Mouse (Mus musculus) MEL (cell line): ENCODE measurements at regions not wholly inside any gene's neighbourhood (a gene's known extent, or its start where the extent isn't known, plus 50 kb on each side); places are given as distances from the start of the nearest gene placed in this dataset.

ENCODE experiments used
- DNase-seq: peaks from one replicate; pipeline ENCODE4 v3.0.0; 2011; ENCODE audit warnings: low read depth, low spot score
- H3K27ac ChIP-seq: 2 replicates; pipeline ENCODE4 v1.5.1; 2012; ENCODE audit warnings: low read depth, mild to moderate bottlenecking, control low read depth, low read length, moderate library complexity; ENCODE audit not compliant: control insufficient read depth
- H3K27me3 ChIP-seq, 2 experiments: fragments of 150-350 bp in 1 of 2; sonication (generic) in 1 of 2; 2 replicates each; pipeline ENCODE4 v1.6.1; 2012; ENCODE audit warnings: low read length in 2 of 2, mild to moderate bottlenecking in 2 of 2, improper control_type of control experiment in 1 of 2, moderate library complexity in 1 of 2; ENCODE audit not compliant: insufficient read depth in 2 of 2, control insufficient read depth in 1 of 2
- H3K36me3 ChIP-seq, 2 experiments: 2 replicates each; pipeline ENCODE4 v1.6.1; 2012 to 2014; ENCODE audit warnings: low read length in 2 of 2, improper control_type of control experiment in 1 of 2, inconsistent platforms in 1 of 2, mild to moderate bottlenecking in 1 of 2; ENCODE audit not compliant: insufficient read depth in 2 of 2, control insufficient read depth in 1 of 2
- H3K4me1 ChIP-seq, 2 experiments: fragments of 150-350 bp in 1 of 2; sonication (generic) in 1 of 2; 2 replicates each; pipeline ENCODE4 v1.6.1; 2012; ENCODE audit warnings: low read length in 2 of 2, improper control_type of control experiment in 1 of 2, mild to moderate bottlenecking in 1 of 2; ENCODE audit not compliant: insufficient read depth in 2 of 2, control insufficient read depth in 1 of 2
- H3K4me3 ChIP-seq, 2 experiments: fragments of 150-350 bp in 1 of 2; sonication (generic) in 1 of 2; 2 replicates each; pipeline ENCODE4 v1.5.1; 2012; ENCODE audit warnings: low read depth in 2 of 2, low read length in 2 of 2, mild to moderate bottlenecking in 2 of 2, moderate library complexity in 2 of 2, control low read depth in 1 of 2, improper control_type of control experiment in 1 of 2; ENCODE audit not compliant: control insufficient read depth in 1 of 2, insufficient read depth in 1 of 2
- H3K79me2 ChIP-seq: 2 replicates; pipeline ENCODE4 v1.6.1; 2012; ENCODE audit warnings: mild to moderate bottlenecking, low read length, moderate library complexity; ENCODE audit not compliant: control insufficient read depth, poor library complexity, insufficient read depth
- H3K9ac ChIP-seq: 2 replicates; pipeline ENCODE4 v1.6.1; 2012; ENCODE audit warnings: low read depth, mild to moderate bottlenecking, control low read depth, low read length, moderate library complexity; ENCODE audit not compliant: control insufficient read depth, poor library complexity, severe bottlenecking
- H3K9me3 ChIP-seq: fragments of 150-350 bp; sonication (generic); replicated peaks from 2 replicates; pipeline ENCODE4 v1.6.1; 2012; ENCODE audit warnings: mild to moderate bottlenecking, low read length, improper control_type of control experiment, moderate library complexity; ENCODE audit not compliant: insufficient read depth
- BHLHE40 ChIP-seq: IDR thresholded peaks from 2 replicates; pipeline ENCODE4 v1.6.1; 2012; ENCODE audit warnings: low read depth, mild to moderate bottlenecking, inconsistent platforms, low read length, improper control_type of control experiment, borderline replicate concordance
- E2F4 ChIP-seq: IDR thresholded peaks from 2 replicates; pipeline ENCODE4 v1.6.1; 2011; ENCODE audit warnings: low read depth, low read length, improper control_type of control experiment, borderline replicate concordance
- ETS1 ChIP-seq: IDR thresholded peaks from 2 replicates; pipeline ENCODE4 v1.6.1; 2012; ENCODE audit warnings: low read depth, mild to moderate bottlenecking, inconsistent platforms, low read length, improper control_type of control experiment, moderate library complexity
- GABPA ChIP-seq: IDR thresholded peaks from 2 replicates; pipeline ENCODE4 v1.6.1; 2012; ENCODE audit warnings: low read depth, mild to moderate bottlenecking, inconsistent platforms, low read length, improper control_type of control experiment, moderate library complexity
- GATA1 ChIP-seq: IDR thresholded peaks from 2 replicates; pipeline ENCODE4 v1.6.1; 2011; ENCODE audit warnings: low read depth, low read length, improper control_type of control experiment
- MAFK ChIP-seq: IDR thresholded peaks from 2 replicates; pipeline ENCODE4 v1.6.1; 2011; ENCODE audit warnings: low read depth, mild to moderate bottlenecking, low read length, improper control_type of control experiment, borderline replicate concordance
- MAZ ChIP-seq: IDR thresholded peaks from 2 replicates; pipeline ENCODE4 v1.6.1; 2012; ENCODE audit warnings: low read depth, mild to moderate bottlenecking, inconsistent platforms, low read length, improper control_type of control experiment
- MEF2A ChIP-seq: IDR thresholded peaks from 2 replicates; pipeline ENCODE4 v1.6.1; 2014; ENCODE audit warnings: low read depth, mild to moderate bottlenecking, inconsistent platforms, low read length, improper control_type of control experiment; ENCODE audit not compliant: poor library complexity, insufficient replicate concordance, severe bottlenecking; ENCODE audit errors: extremely low read depth
- MXI1 ChIP-seq: IDR thresholded peaks from 2 replicates; pipeline ENCODE4 v1.6.1; 2011; ENCODE audit warnings: mild to moderate bottlenecking, low read depth, low read length, improper control_type of control experiment
- RCOR1 ChIP-seq: IDR thresholded peaks from 2 replicates; pipeline ENCODE4 v1.6.1; 2012; ENCODE audit warnings: low read depth, mild to moderate bottlenecking, inconsistent platforms, low read length, improper control_type of control experiment
- SIN3A ChIP-seq: IDR thresholded peaks from 2 replicates; pipeline ENCODE4 v1.6.1; 2012; ENCODE audit warnings: low read length, improper control_type of control experiment, inconsistent platforms
- TBP ChIP-seq: IDR thresholded peaks from 2 replicates; pipeline ENCODE4 v1.8.0; 2011; ENCODE audit warnings: low read depth, low read length, improper control_type of control experiment
- TCF12 ChIP-seq: IDR thresholded peaks from 2 replicates; pipeline ENCODE4 v1.6.1; 2014; ENCODE audit warnings: low read depth, mild to moderate bottlenecking, inconsistent platforms, low read length, improper control_type of control experiment, moderate library complexity
- UBTF ChIP-seq: IDR thresholded peaks from 2 replicates; pipeline ENCODE4 v1.6.1; 2012; ENCODE audit warnings: low read depth, mild to moderate bottlenecking, inconsistent platforms, low read length, improper control_type of control experiment, moderate library complexity, borderline replicate concordance; ENCODE audit not compliant: insufficient read depth
- USF1 ChIP-seq: IDR thresholded peaks from 2 replicates; pipeline ENCODE4 v1.6.1; 2014; ENCODE audit warnings: low read depth, mild to moderate bottlenecking, inconsistent platforms, low read length, improper control_type of control experiment, moderate library complexity
- ZC3H11A ChIP-seq: IDR thresholded peaks from 2 replicates; pipeline ENCODE4 v1.6.1; 2012; ENCODE audit warnings: low read depth, mild to moderate bottlenecking, inconsistent platforms, low read length, improper control_type of control experiment
- ZMIZ1 ChIP-seq: IDR thresholded peaks from 2 replicates; pipeline ENCODE4 v1.6.1; 2012; ENCODE audit warnings: low read depth, mild to moderate bottlenecking, inconsistent platforms, low read length, improper control_type of control experiment, moderate library complexity

DNA sequence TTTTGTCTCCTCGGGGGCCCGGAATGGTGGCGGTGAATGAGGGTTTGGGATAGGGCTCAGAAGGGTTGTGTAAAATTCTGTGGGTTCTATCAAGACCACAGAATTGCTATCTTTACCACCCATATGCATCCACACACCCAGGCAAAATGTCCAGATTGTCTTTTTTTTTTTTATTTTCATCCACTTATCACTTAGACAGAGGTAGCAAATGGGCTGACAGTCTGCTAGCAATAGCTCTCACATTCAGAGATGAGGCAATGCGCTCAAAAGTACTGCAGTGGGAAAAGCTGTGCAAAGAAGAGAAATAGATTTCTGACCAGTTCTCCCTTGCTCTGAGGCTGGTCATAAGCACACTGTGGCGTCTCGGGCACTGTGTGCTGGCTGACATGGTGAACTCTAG is 154.5 kb downstream of the Dad1 start (continued):
- no peak for TF ChIP-seq MAFK
- peak; percentile 55; the same call in 1 of the 2 replicates for TF ChIP-seq TCF12
- TF ChIP-seq UBTF: no peak
- no peak for TF ChIP-seq SIN3A

DNA sequence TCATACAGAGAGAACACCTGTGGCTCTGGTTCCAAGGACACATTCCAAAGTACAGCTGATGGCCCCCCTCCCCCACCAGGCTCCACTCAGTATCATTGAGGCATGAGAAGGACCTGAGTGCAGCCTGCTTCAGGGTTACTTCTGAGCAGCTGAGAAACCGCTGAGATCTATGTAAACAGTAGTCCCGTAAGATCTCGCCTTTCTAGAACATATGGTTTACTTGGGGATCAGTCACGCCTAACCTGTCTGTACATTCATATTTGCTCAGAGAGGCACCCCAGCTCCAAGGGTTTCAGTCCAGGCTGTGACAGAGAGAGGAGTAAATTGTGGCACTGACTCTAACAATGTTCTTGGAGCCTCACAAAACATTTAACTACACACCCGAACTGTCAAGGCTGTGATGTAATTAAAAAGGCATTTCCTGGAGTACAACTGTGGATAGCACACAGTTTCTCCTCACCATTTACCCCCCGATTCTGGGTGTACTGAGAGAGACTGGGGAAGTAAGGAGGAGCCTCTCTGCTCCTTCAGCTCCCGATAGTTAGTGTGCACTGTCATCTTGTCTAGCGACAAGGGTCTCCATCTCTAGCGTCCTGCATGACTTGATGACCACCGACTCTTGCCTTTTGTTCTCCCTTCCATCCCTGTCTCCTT is 155.7 kb downstream of the Dad1 start:
- Histone ChIP-seq H3K4me1 (peaks cover 0 to 10% of the 10 kb centered on the region in 2 experiments; a peak in 1 of 4 replicates), H3K27me3 (peaks cover 10 to 21% of the 10 kb centered on the region in 2 experiments)

DNA sequence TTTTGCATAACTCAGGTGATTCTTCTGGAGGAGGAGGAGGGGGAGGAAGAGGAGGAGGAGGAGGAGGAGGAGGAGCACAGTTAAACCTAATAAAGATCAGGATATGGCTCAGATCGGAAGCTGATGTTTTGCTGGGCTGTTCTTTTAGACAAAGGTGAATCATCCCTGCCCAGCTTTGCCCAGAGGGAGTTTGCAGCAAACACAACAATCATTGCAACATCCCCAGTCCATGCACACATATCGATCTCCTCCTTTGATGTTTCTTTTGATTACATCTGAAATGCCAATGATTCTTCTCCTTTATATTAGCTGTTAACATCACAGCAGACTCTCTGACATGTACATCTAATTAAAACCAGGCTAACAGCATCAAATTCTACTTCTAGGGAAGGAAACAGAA is 156.9 kb downstream of the Dad1 start:
- Histone ChIP-seq H3K79me2 (no peaks in the 10 kb centered on the region), H3K27ac (no peak overlapping the region), H3K36me3 (no peaks in the 10 kb centered on the region), H3K4me3 (no peak overlapping the region), H3K9ac (no peak overlapping the region), H3K9me3 (no peaks in the 10 kb centered on the region), H3K27me3 (peaks cover 10 to 21% of the 10 kb centered on the region in 2 experiments), H3K4me1 (no peaks in the 10 kb centered on the region; a peak in 1 of 4 replicates)
- no peak for DNase-seq
- no peak for TF ChIP-seq GATA1
- no peak for TF ChIP-seq ZMIZ1
- no peak for TF ChIP-seq MXI1
- TF ChIP-seq BHLHE40: no peak
- TF ChIP-seq USF1: no peak
- no peak for TF ChIP-seq E2F4
- no peak for TF ChIP-seq GABPA
- TF ChIP-seq MEF2A: no peak

More for the DNA sequence above, 155.7 kb downstream of the Dad1 start:
- no peaks in the 10 kb centered on the region for H3K9me3 ChIP-seq
- H3K36me3 ChIP-seq: peaks cover 0 to 5% of the 10 kb centered on the region in 2 experiments; a peak in 2 of 4 replicates
- no peak overlapping the region for H3K9ac ChIP-seq
- no peak for TF ChIP-seq ETS1
- TF ChIP-seq ZC3H11A: no peak
- no peak for TF ChIP-seq MXI1
- no peak for TF ChIP-seq E2F4
- TF ChIP-seq TBP: no peak
- no peak for TF ChIP-seq MAZ
- TF ChIP-seq RCOR1: no peak
- no peak for TF ChIP-seq BHLHE40
- TF ChIP-seq GATA1: no peak
- no peak overlapping the region for H3K27ac ChIP-seq
- DNase-seq: no peak
- H3K4me3 ChIP-seq: no peak overlapping the region
- H3K79me2 ChIP-seq: no peaks in the 10 kb centered on the region
